Mouse (Mus musculus) liver, postnatal 0 days (tissue): ENCODE data around the gene Pdik1l.

ENCODE experiments used
- CTCF ChIP-seq: sonication (generic); IDR thresholded peaks from 2 replicates; pipeline ENCODE4 v1.5.1; 2016; ENCODE audit warnings: antibody characterized with exemption, low read depth
- EP300 ChIP-seq: IDR thresholded peaks from 2 replicates; pipeline ENCODE4 v1.6.1; 2016; ENCODE audit warnings: antibody characterized with exemption, low read depth, mild to moderate bottlenecking

GRCm38 (mm10) chr4:134297369-134297768, 9.7 kb upstream of the Pdik1l start:
- TF ChIP-seq CTCF, result no peak
- no peak for TF ChIP-seq EP300
